Mouse (Mus musculus): ENCODE results near the gene Plppr3. TPM values are rescaled to one million over a fixed set of nuclear protein-coding genes. Genes with fewer than 3 reads are reported as not detected.

Gene Plppr3
- polyA plus RNA-seq (2017; shearing (Covaris generic)), result 1 to 10 TPM; 2.5 to 3.6 TPM

GRCm38 (mm10) chr10:79874290-79874862, at the start of gene Plppr3, which contains the start of gene Prtn3:
Gene Plppr3 (minus strand): TSS chr10:79874634.
Gene Prtn3 (plus strand): TSS chr10:79874476.

GRCm38 (mm10) chr10:79920958-79921535, 46.6 kb upstream of the Plppr3 start, which contains the start of gene R3hdm4:
Gene R3hdm4 (minus strand): TSS chr10:79921208.

DNA sequence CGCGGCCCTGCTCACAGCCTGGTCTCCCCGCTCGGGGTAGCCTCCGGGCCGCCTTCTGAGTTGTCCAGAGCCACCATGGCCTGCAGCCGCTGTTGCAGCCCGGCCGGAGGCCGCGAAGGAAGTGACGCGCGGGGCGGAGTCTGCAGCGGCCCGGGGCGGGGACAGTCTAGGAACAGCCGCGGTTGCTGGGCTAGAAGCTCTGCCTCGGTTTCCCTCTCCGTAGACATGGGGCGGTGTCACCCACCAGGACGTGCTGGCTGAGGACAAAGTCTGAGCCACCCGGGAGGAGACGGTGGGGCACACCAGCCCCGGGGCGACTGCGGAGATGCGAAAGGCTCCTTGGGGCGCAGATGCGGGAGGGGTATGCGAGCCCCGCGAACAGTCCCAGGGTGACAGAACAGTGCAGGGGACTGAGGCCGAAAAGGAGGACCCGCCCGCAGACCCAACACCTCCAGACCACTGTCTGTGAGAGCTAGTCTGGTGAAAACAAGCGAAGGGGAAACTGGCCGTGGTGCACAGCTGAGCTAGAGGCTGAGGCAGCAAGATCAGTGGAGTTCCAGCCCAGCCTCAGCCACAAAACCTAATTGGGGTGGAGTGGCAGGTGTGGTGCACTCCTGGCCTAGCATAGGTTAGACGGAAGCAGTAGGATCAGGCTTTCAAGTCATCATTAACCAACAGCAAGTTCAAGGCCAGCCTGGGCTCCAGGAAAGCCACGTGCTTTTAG, 42.5 kb upstream of the Plppr3 start, which contains the start of gene Kiss1r:
TSS of gene Kiss1r (plus strand) at position 164 of the 724 bp plus-strand sequence.

DNA sequence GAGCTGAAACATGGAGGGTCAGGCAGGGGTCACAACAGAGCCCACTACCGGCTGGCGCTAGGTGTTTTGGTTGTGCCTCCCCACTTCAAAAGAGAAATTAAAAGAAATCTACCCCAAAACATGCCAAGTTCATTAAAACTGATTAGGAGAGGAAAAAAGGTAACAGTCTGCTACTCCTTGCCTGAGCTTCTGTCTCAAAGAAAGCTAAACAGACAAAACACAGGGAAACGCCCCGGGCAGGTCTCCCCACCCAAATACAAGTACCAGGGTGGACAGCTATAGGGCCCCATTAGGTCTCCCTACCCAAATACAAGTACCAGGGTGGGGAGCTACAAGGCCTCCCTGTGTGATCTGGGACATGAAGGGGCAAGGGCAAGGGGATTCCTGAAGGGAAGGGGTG, 36.1 kb upstream of the Plppr3 start, which contains the start of gene Gm26602:
TSS of gene Gm26602 (plus strand) at position 301 of the 400 bp plus-strand sequence.

GRCm38 (mm10) chr10:79908167-79909091, 34.0 kb upstream of the Plppr3 start, which contains the start of gene Med16:
Gene Med16 (minus strand): TSS chr10:79908923.

DNA sequence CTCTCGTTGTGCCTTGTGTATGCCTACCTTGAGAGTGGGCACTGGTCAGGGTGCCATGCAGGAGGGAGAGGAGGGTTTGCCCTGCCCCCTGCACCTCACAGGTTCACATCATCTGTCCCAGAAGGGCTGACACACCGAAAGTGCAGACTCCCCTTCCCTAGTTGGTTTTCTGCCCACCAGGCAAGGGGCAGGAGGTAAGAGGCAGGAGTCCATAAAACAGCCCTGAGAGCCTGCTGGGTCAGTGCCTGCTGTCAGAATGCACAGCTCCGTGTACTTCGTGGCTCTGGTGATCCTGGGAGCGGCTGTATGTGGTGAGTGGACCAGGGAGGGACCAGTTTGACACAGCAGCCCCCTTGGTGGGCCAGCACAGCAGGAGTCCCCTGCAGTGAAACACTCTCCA, 16.2 kb upstream of the Plppr3 start, which contains the start of gene Cfd:
TSS of gene Cfd (plus strand) at position 184 of the 400 bp plus-strand sequence.

DNA sequence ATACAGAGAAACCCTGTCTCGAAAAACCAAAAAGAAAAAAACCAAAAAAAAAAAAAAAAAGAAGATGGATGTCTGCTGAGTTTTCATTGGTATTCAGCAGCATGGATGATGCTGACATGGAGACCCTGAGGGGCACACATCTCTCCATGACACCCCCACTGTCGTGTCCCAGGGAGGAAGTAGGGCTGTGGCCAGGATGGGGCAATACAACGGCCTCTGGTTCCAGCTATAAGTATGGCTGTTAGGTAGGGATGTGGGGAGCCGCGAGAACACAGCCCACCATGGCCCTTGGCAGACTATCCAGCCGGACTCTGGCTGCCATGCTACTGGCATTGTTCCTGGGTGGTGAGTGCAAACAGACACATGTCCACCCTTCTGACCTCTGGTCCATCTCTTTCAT, 11.6 kb upstream of the Plppr3 start, which contains the start of gene Elane:
TSS of gene Elane (plus strand) at position 194 of the 400 bp plus-strand sequence.

DNA sequence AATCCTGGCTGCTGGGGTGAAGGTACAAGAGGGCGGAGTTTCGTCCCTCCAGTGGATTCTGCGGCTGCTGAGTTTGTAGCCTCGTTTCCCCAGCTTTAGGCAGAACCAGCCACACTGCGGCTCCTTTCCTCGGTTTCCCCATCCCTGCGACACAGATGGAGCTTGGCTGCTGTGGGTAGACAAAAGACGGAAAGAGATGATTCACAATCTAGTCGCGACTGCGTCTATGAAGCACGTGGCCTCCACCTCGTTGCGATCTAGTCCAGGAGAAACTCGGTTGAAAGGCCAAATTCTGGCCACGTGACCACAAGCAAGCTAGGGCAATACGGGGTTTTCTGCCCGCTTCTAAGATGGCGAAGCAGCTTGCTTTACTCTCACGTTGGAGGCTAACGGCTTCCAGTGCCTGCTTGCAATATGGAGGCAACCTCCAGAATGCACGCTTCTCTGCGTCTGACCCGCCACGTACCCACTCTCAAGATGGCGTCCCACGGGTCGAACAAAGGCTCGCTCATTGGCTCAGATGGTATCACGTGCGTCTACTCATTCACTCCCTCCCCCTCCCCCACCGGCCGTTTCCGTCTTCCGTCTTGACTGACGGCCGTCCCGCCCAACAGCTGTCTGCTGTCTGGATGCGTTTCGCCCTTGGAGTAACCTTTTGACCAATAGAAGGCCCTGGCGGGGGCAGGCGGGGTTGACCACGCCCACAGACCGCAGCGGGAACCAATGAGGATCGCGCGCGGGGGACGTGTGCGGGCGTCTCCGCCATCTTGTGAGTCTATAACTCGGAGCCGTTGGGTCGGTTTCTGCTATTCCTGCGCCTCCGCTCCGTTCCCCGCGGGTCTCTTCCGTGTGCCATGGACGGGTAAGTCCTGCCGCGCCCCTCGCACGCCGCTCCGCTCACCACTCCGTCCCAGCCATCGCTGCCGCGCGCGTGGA, 20.3 kb downstream of the Plppr3 start, which contains the start of gene Ptbp1:
TSS of gene Ptbp1 (plus strand) at position 568 of the 936 bp plus-strand sequence.

GRCm38 (mm10) chr10:79820782-79821181, 53.7 kb downstream of the Plppr3 start, which contains the start of gene Misp:
Gene Misp (plus strand): TSS chr10:79820989.

Other genes starting within 250 kb of the Plppr3 start
- under 1 TPM in 1 of 2 experiments, not detected in 1; 0.05 TPM for gene Shc2, start 236.7 kb downstream of the Plppr3 start, polyA plus RNA-seq (2017; shearing (Covaris generic))
- not detected for gene Odf3l2, start 228.9 kb downstream of the Plppr3 start, polyA plus RNA-seq (2017; shearing (Covaris generic))
- under 1 TPM; 0.32 to 0.51 TPM for gene Madcam1, start 210.1 kb downstream of the Plppr3 start, polyA plus RNA-seq (2017; shearing (Covaris generic))
- 10 to 100 TPM; 58.4 to 61.8 TPM for gene Tpgs1, start 205.3 kb downstream of the Plppr3 start, polyA plus RNA-seq (2017; shearing (Covaris generic))
- gene Cdc34, start 192.4 kb downstream of the Plppr3 start, polyA plus RNA-seq (2017; shearing (Covaris generic)), result 100 to 1,000 TPM; 104 to 107 TPM
- gene Gzmm, start 185.6 kb downstream of the Plppr3 start, polyA plus RNA-seq (2017; shearing (Covaris generic)), result 1 to 10 TPM; 1.2 to 1.5 TPM
- 100 to 1,000 TPM; 226 to 283 TPM for gene Bsg, start 170.1 kb downstream of the Plppr3 start, polyA plus RNA-seq (2017; shearing (Covaris generic))
- gene Hcn2, start 158.0 kb downstream of the Plppr3 start, polyA plus RNA-seq (2017; shearing (Covaris generic)), result under 1 TPM; 0.13 to 0.23 TPM
- 10 to 100 TPM; 29.5 to 32.3 TPM for gene Polrmt, start 128.1 kb downstream of the Plppr3 start, polyA plus RNA-seq (2017; shearing (Covaris generic))
- under 1 TPM; 0.12 to 0.33 TPM for gene Fgf22, start 119.6 kb downstream of the Plppr3 start, polyA plus RNA-seq (2017; shearing (Covaris generic))
- gene Rnf126, start 107.7 kb downstream of the Plppr3 start, polyA plus RNA-seq (2017; shearing (Covaris generic)), result 10 to 100 TPM; 47.0 to 58.4 TPM
- under 1 TPM; 0.55 to 0.81 TPM for gene Fstl3, start 97.4 kb downstream of the Plppr3 start, polyA plus RNA-seq (2017; shearing (Covaris generic))
- gene Prss57, start 83.7 kb downstream of the Plppr3 start, polyA plus RNA-seq (2017; shearing (Covaris generic)), result under 1 TPM; 0.23 to 0.55 TPM
- 1 to 10 TPM; 2.1 to 3.4 TPM for gene Palm, start 81.1 kb downstream of the Plppr3 start, polyA plus RNA-seq (2017; shearing (Covaris generic))
- 1 to 10 TPM in 1 of 2 experiments, not detected in 1; 1.1 TPM for gene Misp, start 53.6 kb downstream of the Plppr3 start, polyA plus RNA-seq (2017; shearing (Covaris generic))
- gene Ptbp1, start 20.2 kb downstream of the Plppr3 start, polyA plus RNA-seq (2017; shearing (Covaris generic)), result 100 to 1,000 TPM; 242 to 297 TPM
- gene Prtn3, start 158 bp downstream of the Plppr3 start, polyA plus RNA-seq (2017; shearing (Covaris generic)), result not detected
- gene Elane, start 11.6 kb upstream of the Plppr3 start, polyA plus RNA-seq (2017; shearing (Covaris generic)), result not detected
- not detected for gene Cfd, start 16.2 kb upstream of the Plppr3 start, polyA plus RNA-seq (2017; shearing (Covaris generic))
- 10 to 100 TPM; 27.8 to 35.8 TPM for gene Med16, start 34.3 kb upstream of the Plppr3 start, polyA plus RNA-seq (2017; shearing (Covaris generic))
- 10 to 100 TPM; 16.0 to 34.9 TPM for gene Gm26602, start 36.2 kb upstream of the Plppr3 start, polyA plus RNA-seq (2017; shearing (Covaris generic))
- gene Kiss1r, start 42.3 kb upstream of the Plppr3 start, polyA plus RNA-seq (2017; shearing (Covaris generic)), result under 1 TPM; 0.47 to 0.56 TPM
- gene R3hdm4, start 46.6 kb upstream of the Plppr3 start, polyA plus RNA-seq (2017; shearing (Covaris generic)), result 100 to 1,000 TPM; 188 to 197 TPM
- 10 to 100 TPM in 1 of 2 experiments, 1 to 10 TPM in 1; 7.0 to 15.0 TPM for gene Arid3a, start 52.4 kb upstream of the Plppr3 start, polyA plus RNA-seq (2017; shearing (Covaris generic))
- 10 to 100 TPM; 52.3 to 56.5 TPM for gene Wdr18, start 85.5 kb upstream of the Plppr3 start, polyA plus RNA-seq (2017; shearing (Covaris generic))
- under 1 TPM; 0.13 to 0.28 TPM for gene Grin3b, start 96.1 kb upstream of the Plppr3 start, polyA plus RNA-seq (2017; shearing (Covaris generic))
- 10 to 100 TPM; 24.8 to 28.5 TPM for gene Tmem259, start 109.7 kb upstream of the Plppr3 start, polyA plus RNA-seq (2017; shearing (Covaris generic))
- 100 to 1,000 TPM; 650 to 940 TPM for gene Cnn2, start 114.0 kb upstream of the Plppr3 start, polyA plus RNA-seq (2017; shearing (Covaris generic))
- gene Abca7, start 121.9 kb upstream of the Plppr3 start, polyA plus RNA-seq (2017; shearing (Covaris generic)), result 10 to 100 TPM; 21.2 to 46.3 TPM
- 100 to 1,000 TPM; 587 to 734 TPM for gene Arhgap45, start 142.0 kb upstream of the Plppr3 start, polyA plus RNA-seq (2017; shearing (Covaris generic))
- gene Polr2e, start 165.2 kb upstream of the Plppr3 start, polyA plus RNA-seq (2017; shearing (Covaris generic)), result 100 to 1,000 TPM; 167 to 199 TPM
- gene Gpx4, start 172.5 kb upstream of the Plppr3 start, polyA plus RNA-seq (2017; shearing (Covaris generic)), result 100 to 1,000 TPM; 438 to 449 TPM
- 10 to 100 TPM; 34.5 to 48.9 TPM for gene Sbno2, start 230.9 kb upstream of the Plppr3 start, polyA plus RNA-seq (2017; shearing (Covaris generic))
- gene Stk11, start 241.2 kb upstream of the Plppr3 start, polyA plus RNA-seq (2017; shearing (Covaris generic)), result 10 to 100 TPM; 32.3 to 56.4 TPM